Mouse (Mus musculus): ENCODE measurements around the gene Ube2g1. TPM values are rescaled to one million over a fixed set of nuclear protein-coding genes. Genes with fewer than 3 reads are reported as not detected.
"Not testable (repeated sequence)": the region's sequence is repeated elsewhere in the genome, so short reads cannot be mapped to it uniquely, and the experiment has no call there.

Gene Ube2g1
- polyA plus RNA-seq, 1 experiment from 2014 or later = 76.5 TPM

DNA sequence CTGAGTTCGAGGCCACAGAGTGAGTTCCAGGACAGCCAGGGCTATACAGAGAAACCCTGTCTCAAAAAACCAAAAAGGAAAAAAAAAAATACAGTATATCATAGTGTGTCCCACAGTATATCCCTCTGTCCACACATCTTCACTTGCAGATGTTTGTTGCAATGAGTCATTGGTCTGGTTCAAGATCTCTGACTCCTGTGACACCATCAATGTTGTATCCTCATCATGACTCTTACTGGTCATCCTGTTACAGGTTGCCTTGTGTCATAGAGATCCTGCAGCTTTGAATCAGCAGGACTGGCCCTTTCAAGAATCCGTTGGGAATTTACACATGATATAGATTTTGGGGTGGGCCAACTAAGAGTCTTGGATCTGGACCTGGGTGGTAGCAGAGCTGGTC, 98.0 kb downstream of the Ube2g1 start:
- WGBS = 89% methylated on average over 2 of the region's 2 CpGs
- ATAC-seq; H3K4me3 ChIP-seq (ENCODE audit: low read length); H3K4me2 ChIP-seq (ENCODE audit: low read length); H3K4me1 ChIP-seq (ENCODE audit: control insufficient read depth, insufficient read depth, low read depth, low read length); H3K9ac ChIP-seq (ENCODE audit: low read depth, low read length); H3K27me3 ChIP-seq (replicated peaks; ENCODE audit: control insufficient read depth, insufficient read depth, low read length); H3K27ac ChIP-seq (ENCODE audit: low read depth, low read length); H3K36me3 ChIP-seq (ENCODE audit: control insufficient read depth, insufficient read depth, low read length); H3K9me3 ChIP-seq (ENCODE audit: control insufficient read depth, low read length): not testable (repeated sequence)

DNA sequence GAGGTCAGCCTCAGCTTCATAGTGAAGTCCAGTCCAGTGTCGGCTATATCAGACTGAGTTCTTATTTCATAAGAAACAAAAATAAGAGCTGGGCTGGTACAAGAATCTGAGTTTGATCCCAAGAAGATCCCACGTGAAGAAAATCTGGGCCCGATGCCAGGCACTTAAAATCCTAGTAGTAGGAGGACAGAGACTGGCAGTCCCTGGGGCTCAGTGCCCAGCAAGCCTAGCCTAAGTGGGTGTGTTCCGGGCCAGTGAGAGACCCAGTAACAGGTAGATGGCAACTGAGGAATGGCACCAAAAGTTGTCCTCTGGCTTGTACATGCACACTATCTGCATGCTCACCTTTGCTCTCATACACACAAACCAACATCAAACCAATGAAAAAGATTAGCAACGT, 105.6 kb downstream of the Ube2g1 start:
- no peaks in the 10 kb centered on the region for H3K27me3 ChIP-seq (replicated peaks; ENCODE audit: control insufficient read depth, insufficient read depth, low read length)
- H3K27ac ChIP-seq (ENCODE audit: low read depth, low read length) = no peak overlapping the region
- no peak overlapping the region for H3K4me2 ChIP-seq (ENCODE audit: low read length)
- no peaks in the 10 kb centered on the region for H3K9me3 ChIP-seq (ENCODE audit: control insufficient read depth, low read length)
- peaks cover 10% of the 10 kb centered on the region for H3K36me3 ChIP-seq (ENCODE audit: control insufficient read depth, insufficient read depth, low read length)
- H3K4me3 ChIP-seq (ENCODE audit: low read length) = no peak overlapping the region
- ATAC-seq = no peak
- no peaks in the 10 kb centered on the region for H3K4me1 ChIP-seq (ENCODE audit: control insufficient read depth, insufficient read depth, low read depth, low read length)
- H3K9ac ChIP-seq (ENCODE audit: low read depth, low read length) = no peak overlapping the region
- 88% methylated on average over 5 of the region's 5 CpGs for WGBS

DNA sequence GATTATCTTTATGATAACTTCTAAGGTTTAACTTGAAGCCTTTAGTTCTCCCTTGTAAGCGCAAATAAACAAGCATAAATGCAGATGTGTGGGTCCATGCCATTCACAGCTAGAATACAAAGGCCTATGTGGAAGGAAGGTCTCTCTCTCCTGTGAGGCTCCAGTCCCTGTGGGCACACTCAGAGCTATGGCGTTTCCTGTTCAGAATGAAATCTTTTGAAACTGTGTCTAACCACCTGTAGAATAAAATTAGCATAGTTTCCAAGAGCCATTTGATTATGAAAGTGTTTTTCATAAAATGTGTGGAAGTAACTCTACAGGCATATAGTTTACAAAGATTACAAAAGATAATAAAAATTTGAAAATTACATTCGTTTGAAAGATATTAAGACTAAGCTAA, 111.1 kb downstream of the Ube2g1 start:
- no peak overlapping the region for H3K4me2 ChIP-seq (ENCODE audit: low read length)
- WGBS = 89% methylated on average over 3 of the region's 3 CpGs
- H3K4me3 ChIP-seq (ENCODE audit: low read length) = no peak overlapping the region
- H3K9me3 ChIP-seq (ENCODE audit: control insufficient read depth, low read length) = no peaks in the 10 kb centered on the region
- H3K4me1 ChIP-seq (ENCODE audit: control insufficient read depth, insufficient read depth, low read depth, low read length) = no peaks in the 10 kb centered on the region
- no peaks in the 10 kb centered on the region for H3K27me3 ChIP-seq (replicated peaks; ENCODE audit: control insufficient read depth, insufficient read depth, low read length)
- ATAC-seq = no peak
- H3K9ac ChIP-seq (ENCODE audit: low read depth, low read length) = no peak overlapping the region
- H3K36me3 ChIP-seq (ENCODE audit: control insufficient read depth, insufficient read depth, low read length) = 0 out of 2 replicates have a peak, but pooled peaks cover 3% of the 10 kb centered on the region
- H3K27ac ChIP-seq (ENCODE audit: low read depth, low read length) = no peak overlapping the region

DNA sequence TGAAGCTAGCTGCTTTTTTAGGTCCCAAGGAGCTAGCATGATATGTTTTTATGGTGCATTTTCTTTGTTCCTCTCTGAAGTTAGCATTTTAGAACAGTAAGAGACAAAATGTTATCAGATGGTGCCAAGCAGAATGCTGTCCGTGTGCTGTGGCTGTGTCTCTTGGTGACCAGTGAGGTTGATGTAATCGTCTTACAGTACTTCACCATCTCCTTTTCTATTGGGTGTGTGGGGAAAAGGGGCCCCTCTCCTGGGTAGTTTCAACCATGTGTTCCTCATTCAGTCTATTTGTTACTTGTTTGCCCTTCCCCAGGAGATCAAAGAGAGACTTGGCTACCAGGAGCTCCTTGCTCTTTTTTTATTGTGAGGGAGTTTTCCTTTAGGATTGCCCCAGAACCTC, 116.1 kb downstream of the Ube2g1 start:
- no peaks in the 10 kb centered on the region for H3K36me3 ChIP-seq (ENCODE audit: control insufficient read depth, insufficient read depth, low read length)
- H3K27me3 ChIP-seq (replicated peaks; ENCODE audit: control insufficient read depth, insufficient read depth, low read length) = no peaks in the 10 kb centered on the region
- H3K4me3 ChIP-seq (ENCODE audit: low read length) = no peak overlapping the region
- H3K27ac ChIP-seq (ENCODE audit: low read depth, low read length) = no peak overlapping the region
- no peak overlapping the region for H3K9ac ChIP-seq (ENCODE audit: low read depth, low read length)
- 64% methylated on average over 2 of the region's 2 CpGs for WGBS
- H3K4me1 ChIP-seq (ENCODE audit: control insufficient read depth, insufficient read depth, low read depth, low read length) = no peaks in the 10 kb centered on the region
- H3K4me2 ChIP-seq (ENCODE audit: low read length) = no peak overlapping the region
- no peak for ATAC-seq
- no peaks in the 10 kb centered on the region for H3K9me3 ChIP-seq (ENCODE audit: control insufficient read depth, low read length)

DNA sequence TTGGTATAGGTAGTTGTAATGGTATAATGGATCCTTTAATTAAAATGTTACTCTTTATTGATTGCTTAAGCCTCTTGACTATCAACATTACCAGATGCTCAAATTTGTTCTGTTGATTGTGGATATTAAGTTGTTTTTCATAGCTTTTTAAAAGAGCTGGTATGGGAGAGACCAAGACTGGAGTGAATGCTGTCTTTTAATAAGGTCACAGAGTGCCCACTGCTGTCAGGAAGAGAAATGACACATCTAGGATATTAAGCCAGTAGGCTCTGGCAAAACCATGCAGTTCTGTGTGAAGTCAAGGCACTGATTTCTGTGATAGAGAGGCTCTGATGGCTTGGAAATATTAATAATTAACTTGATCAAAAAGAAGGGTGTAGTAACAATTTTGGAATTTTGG, 116.8 kb downstream of the Ube2g1 start:
- Histone ChIP-seq H3K27ac (ENCODE audit: low read depth, low read length) (no peak overlapping the region), H3K4me3 (ENCODE audit: low read length) (no peak overlapping the region), H3K4me2 (ENCODE audit: low read length) (no peak overlapping the region), H3K27me3 (replicated peaks; ENCODE audit: control insufficient read depth, insufficient read depth, low read length) (no peaks in the 10 kb centered on the region), H3K36me3 (ENCODE audit: control insufficient read depth, insufficient read depth, low read length) (peaks cover 2% of the 10 kb centered on the region; the same call in 1 of the 2 replicates), H3K4me1 (ENCODE audit: control insufficient read depth, insufficient read depth, low read depth, low read length) (no peaks in the 10 kb centered on the region), H3K9me3 (ENCODE audit: control insufficient read depth, low read length) (no peaks in the 10 kb centered on the region), H3K9ac (ENCODE audit: low read depth, low read length) (no peak overlapping the region)
- no peak for ATAC-seq

DNA sequence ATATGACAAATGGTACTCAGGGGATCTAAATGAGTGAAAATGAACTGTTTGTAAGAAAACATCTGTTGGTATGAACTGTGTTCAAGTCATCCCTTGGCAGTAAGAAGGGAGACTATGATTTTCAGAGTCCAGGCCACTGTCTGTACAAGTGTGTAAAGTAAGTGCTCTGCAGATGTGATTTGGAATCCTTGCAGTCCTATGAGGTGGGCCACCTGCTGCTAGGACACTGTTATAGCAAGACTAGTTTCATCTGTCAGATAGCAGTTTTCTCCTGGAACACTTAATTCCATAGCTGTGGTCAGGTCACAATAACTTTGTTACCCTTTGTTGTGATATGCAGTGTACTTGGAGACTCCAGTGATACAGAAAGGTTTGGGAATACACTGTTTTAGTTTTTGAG, 118.9 kb downstream of the Ube2g1 start:
- Histone ChIP-seq H3K27ac (ENCODE audit: low read depth, low read length) (no peak overlapping the region), H3K27me3 (replicated peaks; ENCODE audit: control insufficient read depth, insufficient read depth, low read length) (no peaks in the 10 kb centered on the region), H3K4me3 (ENCODE audit: low read length) (no peak overlapping the region), H3K9me3 (ENCODE audit: control insufficient read depth, low read length) (no peaks in the 10 kb centered on the region), H3K36me3 (ENCODE audit: control insufficient read depth, insufficient read depth, low read length) (peaks cover 12% of the 10 kb centered on the region), H3K4me2 (ENCODE audit: low read length) (no peak overlapping the region), H3K4me1 (ENCODE audit: control insufficient read depth, insufficient read depth, low read depth, low read length) (no peaks in the 10 kb centered on the region), H3K9ac (ENCODE audit: low read depth, low read length) (no peak overlapping the region)
- no peak for ATAC-seq

DNA sequence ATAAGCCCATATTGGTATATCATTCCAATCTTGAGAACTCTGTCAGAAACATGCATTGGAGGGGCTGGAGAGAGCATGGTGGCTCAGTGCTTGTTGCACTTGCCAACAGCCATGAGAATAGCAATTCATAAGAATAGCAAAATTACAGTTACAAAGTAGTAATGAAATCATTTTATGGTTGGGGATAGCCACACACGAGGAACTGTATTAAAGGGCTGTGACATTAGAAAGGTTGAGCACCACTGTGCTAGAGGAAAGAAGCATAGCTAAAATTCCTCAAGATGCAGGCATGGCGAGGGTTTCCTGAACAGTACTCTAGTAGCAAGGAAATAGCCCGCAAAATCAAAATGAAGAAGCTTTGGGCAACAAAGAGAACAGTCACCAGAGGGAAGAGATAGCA, 126.7 kb downstream of the Ube2g1 start:
- Histone ChIP-seq H3K9ac (ENCODE audit: low read depth, low read length) (no peak overlapping the region), H3K27me3 (replicated peaks; ENCODE audit: control insufficient read depth, insufficient read depth, low read length) (no peaks in the 10 kb centered on the region), H3K4me2 (ENCODE audit: low read length) (no peak overlapping the region), H3K4me1 (ENCODE audit: control insufficient read depth, insufficient read depth, low read depth, low read length) (no peaks in the 10 kb centered on the region), H3K27ac (ENCODE audit: low read depth, low read length) (no peak overlapping the region), H3K36me3 (ENCODE audit: control insufficient read depth, insufficient read depth, low read length) (peaks cover 40% of the 10 kb centered on the region), H3K9me3 (ENCODE audit: control insufficient read depth, low read length) (no peaks in the 10 kb centered on the region), H3K4me3 (ENCODE audit: low read length) (no peak overlapping the region)
- 88% methylated on average over 3 of the region's 3 CpGs for WGBS
- ATAC-seq = no peak

DNA sequence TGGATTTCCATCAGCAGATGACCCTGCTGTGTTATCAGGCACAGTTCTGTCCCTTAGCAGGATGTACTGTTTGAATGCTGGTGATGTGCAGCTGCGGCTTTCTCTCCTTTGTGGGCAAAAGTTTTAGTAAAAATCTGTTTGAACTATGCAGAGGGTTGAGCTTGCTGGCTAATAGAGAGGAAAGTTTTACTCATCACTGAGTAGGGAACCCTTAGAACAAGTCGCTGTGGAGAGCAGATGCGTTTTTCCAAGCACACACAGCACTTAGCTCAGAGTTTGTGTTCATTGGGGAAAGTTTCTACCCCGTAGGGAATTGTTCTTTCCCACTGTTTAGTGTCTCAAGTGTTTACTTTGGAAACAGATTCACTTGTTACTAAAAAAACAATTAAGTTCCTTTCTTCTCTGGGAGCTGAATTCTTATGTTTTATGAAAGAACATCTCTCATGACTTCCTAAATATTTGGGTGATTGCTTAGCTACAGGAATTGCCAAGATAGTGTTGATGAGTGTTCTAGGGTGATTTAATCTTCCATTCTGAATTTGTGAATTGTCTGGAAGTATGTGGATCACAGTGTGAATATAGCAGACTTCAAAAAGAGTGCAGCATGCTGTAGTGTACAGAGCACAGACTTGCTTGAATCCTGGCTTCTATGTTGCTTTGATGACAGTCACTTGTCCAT, 127.9 kb downstream of the Ube2g1 start:
- Histone ChIP-seq H3K4me1 (ENCODE audit: control insufficient read depth, insufficient read depth, low read depth, low read length) (no peaks in the 10 kb centered on the region), H3K9me3 (ENCODE audit: control insufficient read depth, low read length) (no peaks in the 10 kb centered on the region), H3K27ac (ENCODE audit: low read depth, low read length) (no peak overlapping the region), H3K9ac (ENCODE audit: low read depth, low read length) (no peak overlapping the region), H3K27me3 (replicated peaks; ENCODE audit: control insufficient read depth, insufficient read depth, low read length) (no peaks in the 10 kb centered on the region), H3K36me3 (ENCODE audit: control insufficient read depth, insufficient read depth, low read length) (peaks cover 35% of the 10 kb centered on the region), H3K4me2 (ENCODE audit: low read length) (no peak overlapping the region), H3K4me3 (ENCODE audit: low read length) (no peak overlapping the region)
- no peak for ATAC-seq
- 79% methylated on average over 4 of the region's 4 CpGs for WGBS

DNA sequence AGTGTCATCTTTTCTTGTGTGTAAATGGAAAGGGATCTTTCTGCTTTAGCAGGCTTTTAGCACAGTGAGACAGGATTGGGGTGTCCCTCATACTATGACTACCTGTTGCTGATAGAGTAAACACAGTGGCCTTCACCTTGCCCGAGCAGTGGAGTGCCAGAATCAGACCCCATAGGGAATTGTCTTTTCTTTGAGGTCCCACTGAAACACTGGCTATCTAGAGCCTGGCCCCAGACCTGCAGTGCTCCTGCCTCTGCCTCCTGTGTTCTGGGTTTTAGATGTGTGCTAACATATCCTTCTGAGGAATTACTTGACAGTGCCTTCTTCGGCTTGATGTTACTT, 128.4 kb downstream of the Ube2g1 start:
- no peak overlapping the region for H3K27ac ChIP-seq (ENCODE audit: low read depth, low read length)
- no peaks in the 10 kb centered on the region for H3K4me1 ChIP-seq (ENCODE audit: control insufficient read depth, insufficient read depth, low read depth, low read length)
- H3K4me3 ChIP-seq (ENCODE audit: low read length) = no peak overlapping the region
- no peaks in the 10 kb centered on the region for H3K27me3 ChIP-seq (replicated peaks; ENCODE audit: control insufficient read depth, insufficient read depth, low read length)
- H3K9me3 ChIP-seq (ENCODE audit: control insufficient read depth, low read length) = no peaks in the 10 kb centered on the region
- 68% methylated on average over 2 of the region's 2 CpGs for WGBS
- peaks cover 36% of the 10 kb centered on the region for H3K36me3 ChIP-seq (ENCODE audit: control insufficient read depth, insufficient read depth, low read length)
- no peak overlapping the region for H3K4me2 ChIP-seq (ENCODE audit: low read length)
- no peak for ATAC-seq
- no peak overlapping the region for H3K9ac ChIP-seq (ENCODE audit: low read depth, low read length)

Data from hindbrain, embryonic 16.5 days (tissue).